Mouse (Mus musculus) CD4-positive, CD25-positive, alpha-beta regulatory T cell, adult 9 weeks (primary cell): ENCODE measurements around the gene Sf3a2. TPM values are rescaled to one million over a fixed set of nuclear protein-coding genes. Genes with fewer than 3 reads are reported as not detected.

ENCODE experiments used
- polyA plus RNA-seq: library from polyadenylated mRNA; unstranded; fragments of 100-300 nt; shearing (Covaris generic); gene quantifications from one replicate; pipeline ENCODE4 v1.2.1, GENCODE M21; 2017

The Sf3a2 gene
- polyA plus RNA-seq: 98.7 TPM

GRCm38 (mm10) chr10:80798150-80799006, at the start of gene Sf3a2, which contains the start of gene Plekhj1:
Gene Sf3a2 (plus strand): TSS chr10:80798198.
Gene Plekhj1 (minus strand): TSS chr10:80798626.

GRCm38 (mm10) chr10:80754594-80755290, 43.3 kb upstream of the Sf3a2 start, which contains the start of gene Dot1l:
Gene Dot1l (plus strand): TSS chr10:80755206.

GRCm38 (mm10) chr10:80804916-80805315, 6.9 kb downstream of the Sf3a2 start, which contains the start of gene Amh:
Gene Amh (plus strand): TSS chr10:80805243.

GRCm38 (mm10) chr10:80813366-80813765, 15.4 kb downstream of the Sf3a2 start, which contains the start of gene Jsrp1:
Gene Jsrp1 (minus strand): TSS chr10:80813498.

GRCm38 (mm10) chr10:80826151-80827062, 28.4 kb downstream of the Sf3a2 start, which contains the start of gene Oaz1:
Gene Oaz1 (plus strand): TSS chr10:80826656.

GRCm38 (mm10) chr10:80843931-80844547, 46.0 kb downstream of the Sf3a2 start, which contains the start of gene Lingo3:
Gene Lingo3 (minus strand): TSS chr10:80844039.

Other genes starting within 250 kb of the Sf3a2 start
- 38.4 TPM for gene Rexo1, start 236.6 kb upstream of the Sf3a2 start, polyA plus RNA-seq
- gene Klf16, start 220.9 kb upstream of the Sf3a2 start, polyA plus RNA-seq: 0.87 TPM
- 23.8 TPM for gene Abhd17a, start 207.9 kb upstream of the Sf3a2 start, polyA plus RNA-seq
- gene Scamp4, start 195.3 kb upstream of the Sf3a2 start, polyA plus RNA-seq: 128 TPM
- 5.2 TPM for gene Adat3, start 195.3 kb upstream of the Sf3a2 start, polyA plus RNA-seq
- gene Gm49322, start 192.2 kb upstream of the Sf3a2 start, polyA plus RNA-seq: 6.8 TPM
- 9.4 TPM for gene Csnk1g2, start 175.4 kb upstream of the Sf3a2 start, polyA plus RNA-seq
- 4.2 TPM for gene Btbd2, start 141.1 kb upstream of the Sf3a2 start, polyA plus RNA-seq
- 15.4 TPM for gene Mknk2, start 120.1 kb upstream of the Sf3a2 start, polyA plus RNA-seq
- gene Mob3a, start 96.2 kb upstream of the Sf3a2 start, polyA plus RNA-seq: 385 TPM
- 188 TPM for gene Izumo4, start 96.0 kb upstream of the Sf3a2 start, polyA plus RNA-seq
- gene Ap3d1, start 55.9 kb upstream of the Sf3a2 start, polyA plus RNA-seq: 34.9 TPM
- 7.6 TPM for gene Dot1l, start 43.0 kb upstream of the Sf3a2 start, polyA plus RNA-seq
- 166 TPM for gene Plekhj1, start 428 bp downstream of the Sf3a2 start, polyA plus RNA-seq
- not detected for gene Amh, start 7.0 kb downstream of the Sf3a2 start, polyA plus RNA-seq
- gene Jsrp1, start 15.3 kb downstream of the Sf3a2 start, polyA plus RNA-seq: not detected
- gene Oaz1, start 28.5 kb downstream of the Sf3a2 start, polyA plus RNA-seq: 2,307 TPM
- not detected for gene Lingo3, start 45.8 kb downstream of the Sf3a2 start, polyA plus RNA-seq
- 236 TPM for gene Lsm7, start 57.0 kb downstream of the Sf3a2 start, polyA plus RNA-seq
- 35.5 TPM for gene Sppl2b, start 57.1 kb downstream of the Sf3a2 start, polyA plus RNA-seq
- gene Tmprss9, start 73.7 kb downstream of the Sf3a2 start, polyA plus RNA-seq: not detected
- 269 TPM for gene Timm13, start 102.8 kb downstream of the Sf3a2 start, polyA plus RNA-seq
- gene Lmnb2, start 120.0 kb downstream of the Sf3a2 start, polyA plus RNA-seq: 10.1 TPM
- 80.1 TPM for gene Gadd45b, start 131.9 kb downstream of the Sf3a2 start, polyA plus RNA-seq
- gene Gng7, start 216.7 kb downstream of the Sf3a2 start, polyA plus RNA-seq: 0.14 TPM
- gene Diras1, start 227.5 kb downstream of the Sf3a2 start, polyA plus RNA-seq: not detected
- 11.8 TPM for gene Slc39a3, start 239.2 kb downstream of the Sf3a2 start, polyA plus RNA-seq